Comparison of ENCODE assay signal across 19 mouse cellular contexts in the genomic region with DNA sequence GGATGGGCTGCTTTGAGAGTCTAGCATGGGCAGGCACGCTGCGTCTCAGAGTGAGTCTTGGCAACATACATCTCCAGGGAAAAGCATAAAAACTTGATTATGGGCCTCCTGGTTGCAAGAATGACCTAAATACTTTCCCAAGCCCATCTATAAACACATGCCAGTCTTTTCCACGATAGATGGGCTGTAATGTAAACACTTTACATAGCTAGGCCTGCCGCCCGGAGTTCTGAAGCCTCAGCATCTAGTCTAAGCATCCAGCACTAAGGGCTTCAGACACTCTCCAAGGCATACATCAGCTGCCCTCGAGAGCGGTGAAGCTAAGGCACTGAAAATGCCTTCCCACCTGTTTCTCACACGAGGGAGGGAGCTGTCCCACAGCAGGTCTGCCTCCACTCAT.
DNase-seq lines count a peak whose midpoint lies in the region; ATAC-seq lines count a peak whose summit lies in the region.
"Had no signal": no experiment of that assay in that cellular context is flagged by ENCODE, and none has a peak within 500 bp of the region (broad histone marks: within the 10 kb centered on the region; RNA-seq: fewer than 3 reads in every experiment).

No protein-coding gene starts in this region.

- no peak for DNase-seq in lung, postnatal 36 days
- peak; percentile 16 for DNase-seq in lung, postnatal 25 days (ENCODE audit: low spot score)
- no peak for DNase-seq in left cerebral cortex, adult 11 months (ENCODE audit: low spot score)
- no peak for DNase-seq in forebrain, embryonic 10.5 days (ENCODE audit: extremely low spot score, low spot score)
- no peak for DNase-seq in heart, adult 11 months
- DNase-seq: cerebellum, adult 18-20 months; heart, postnatal 36 days; kidney, adult 18-20 months; layer of hippocampus, postnatal 36 days; liver, embryonic 13.5 days; right cerebral cortex, adult 18-20 months; thymus, adult 18-20 months had no signal

- H3K9me3 ChIP-seq in lung, embryonic 15.5 days = no peaks in the 10 kb centered on the region
- H3K9me3 ChIP-seq in limb, embryonic 12.5 days = no peaks in the 10 kb centered on the region
- H3K9me3 ChIP-seq in forebrain, embryonic 10.5 days = no peaks in the 10 kb centered on the region
- H3K9me3 ChIP-seq: heart, embryonic 12.5 days; hindbrain, embryonic 15.5 days; liver, embryonic 13.5 days; midbrain, embryonic 13.5 days; neural tube, embryonic 12.5 days had no signal

- ATAC-seq in lung, embryonic 15.5 days (ENCODE audit: borderline replicate concordance, extremely low read depth, low FRiP score, low TSS enrichment) = peak; percentile 86
- no peak for ATAC-seq in limb, embryonic 12.5 days (ENCODE audit: insufficient number of reproducible peaks, insufficient read depth, low FRiP score, low TSS enrichment, low read depth)
- ATAC-seq: midbrain, embryonic 13.5 days had no signal

- no peaks in the 10 kb centered on the region for H3K27me3 ChIP-seq in lung, embryonic 15.5 days
- peaks cover 19% of the 10 kb centered on the region for H3K27me3 ChIP-seq in limb, embryonic 12.5 days
- no peaks in the 10 kb centered on the region for H3K27me3 ChIP-seq in forebrain, embryonic 10.5 days (ENCODE audit: poor library complexity, severe bottlenecking)
- H3K27me3 ChIP-seq: heart, embryonic 12.5 days; hindbrain, embryonic 15.5 days; liver, embryonic 13.5 days; midbrain, embryonic 13.5 days; neural tube, embryonic 12.5 days had no signal

- H3K27ac ChIP-seq in lung, embryonic 15.5 days = peak overlapping the region; percentile 75
- H3K27ac ChIP-seq in limb, embryonic 12.5 days = peak overlapping the region; percentile 73
- no peak overlapping the region for H3K27ac ChIP-seq in forebrain, embryonic 10.5 days
- H3K27ac ChIP-seq: hindbrain, embryonic 15.5 days; kidney, postnatal 0 days; liver, embryonic 13.5 days; midbrain, embryonic 13.5 days; neural tube, embryonic 12.5 days had no signal

- no peak overlapping the region for H3K9ac ChIP-seq in lung, embryonic 15.5 days
- no peak overlapping the region for H3K9ac ChIP-seq in limb, embryonic 12.5 days (replicated peaks)
- H3K9ac ChIP-seq: heart, embryonic 12.5 days; hindbrain, embryonic 15.5 days; liver, embryonic 13.5 days; midbrain, embryonic 13.5 days; neural tube, embryonic 12.5 days had no signal

- peaks cover 40% of the 10 kb centered on the region for H3K4me1 ChIP-seq in lung, embryonic 15.5 days
- H3K4me1 ChIP-seq in limb, embryonic 12.5 days (replicated peaks) = peaks cover 31% of the 10 kb centered on the region
- peaks cover 12% of the 10 kb centered on the region; the same call in 1 of the 2 replicates for H3K4me1 ChIP-seq in forebrain, embryonic 10.5 days
- H3K4me1 ChIP-seq: midbrain, embryonic 13.5 days; neural tube, embryonic 12.5 days had no signal

- H3K4me3 ChIP-seq in lung, embryonic 15.5 days = no peak overlapping the region
- no peak overlapping the region for H3K4me3 ChIP-seq in limb, embryonic 12.5 days (replicated peaks)
- H3K4me3 ChIP-seq in forebrain, embryonic 10.5 days = no peak overlapping the region
- H3K4me3 ChIP-seq: heart, embryonic 12.5 days; hindbrain, embryonic 15.5 days; liver, embryonic 13.5 days; midbrain, embryonic 13.5 days; neural tube, embryonic 12.5 days had no signal

- H3K36me3 ChIP-seq in lung, embryonic 15.5 days = no peaks in the 10 kb centered on the region
- H3K36me3 ChIP-seq in limb, embryonic 12.5 days = no peaks in the 10 kb centered on the region
- H3K36me3 ChIP-seq in forebrain, embryonic 10.5 days (replicated peaks) = no peaks in the 10 kb centered on the region
- H3K36me3 ChIP-seq: hindbrain, embryonic 15.5 days; liver, embryonic 13.5 days; midbrain, embryonic 13.5 days; neural tube, embryonic 12.5 days had no signal

- no peak overlapping the region for H3K4me2 ChIP-seq in lung, embryonic 15.5 days
- H3K4me2 ChIP-seq in limb, embryonic 12.5 days = no peak overlapping the region
- H3K4me2 ChIP-seq: heart, embryonic 12.5 days; hindbrain, embryonic 15.5 days; liver, embryonic 13.5 days; midbrain, embryonic 13.5 days; neural tube, embryonic 12.5 days had no signal

- 23% methylated on average over 8 of the region's 8 CpGs for WGBS in lung, embryonic 15.5 days
- WGBS in limb, embryonic 12.5 days = 35% methylated on average over 8 of the region's 8 CpGs
- WGBS in forebrain, embryonic 10.5 days = 87% methylated on average over 8 of the region's 8 CpGs
